Mouse (Mus musculus) cerebellum, postnatal 14 days (tissue): Measurements from ENCODE around the gene Gm973.

Experiments used
- DNase-seq, 2 experiments: peaks; one replicate each; pipeline ENCODE4 v3.0.0; 2021; ENCODE audit warnings: mixed read lengths in 2 of 2

Gene Gm973

GRCm38 (mm10) chr1:59516026-59516917 lies at the start of gene Gm973:
Gene Gm973, plus strand, starts transcription at chr1:59516264.
- DNase-seq = peak; percentile 54 to 66

- DNase-seq = peak; percentile 47 to 75
These were observed 46.9 kb upstream of the Gm973 start for GRCm38 (mm10) chr1:59469170-59469569.

DNA sequence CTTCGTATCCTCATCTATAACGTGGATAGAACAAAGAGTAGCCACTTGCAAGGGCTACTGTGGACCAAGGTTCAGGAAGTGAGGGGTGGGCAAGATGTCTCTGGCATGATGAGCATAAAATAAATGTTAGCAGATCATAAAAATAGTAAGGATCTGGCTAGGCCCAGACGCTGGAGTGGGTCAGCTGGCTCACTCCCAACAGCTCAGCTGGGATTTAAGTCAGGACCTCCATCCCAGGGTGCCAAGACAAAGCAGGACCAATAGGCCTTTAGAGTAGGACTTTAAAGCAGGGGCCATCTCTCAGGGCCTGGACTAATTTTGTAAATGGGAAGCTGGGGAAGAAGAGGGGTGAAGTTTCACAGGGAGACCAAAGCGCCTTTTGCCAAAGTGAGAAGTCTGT lies 45.3 kb upstream of the Gm973 start:
- no peak for DNase-seq

- no peak for DNase-seq
These were observed 43.5 kb upstream of the Gm973 start for GRCm38 (mm10) chr1:59472368-59473180.

DNA sequence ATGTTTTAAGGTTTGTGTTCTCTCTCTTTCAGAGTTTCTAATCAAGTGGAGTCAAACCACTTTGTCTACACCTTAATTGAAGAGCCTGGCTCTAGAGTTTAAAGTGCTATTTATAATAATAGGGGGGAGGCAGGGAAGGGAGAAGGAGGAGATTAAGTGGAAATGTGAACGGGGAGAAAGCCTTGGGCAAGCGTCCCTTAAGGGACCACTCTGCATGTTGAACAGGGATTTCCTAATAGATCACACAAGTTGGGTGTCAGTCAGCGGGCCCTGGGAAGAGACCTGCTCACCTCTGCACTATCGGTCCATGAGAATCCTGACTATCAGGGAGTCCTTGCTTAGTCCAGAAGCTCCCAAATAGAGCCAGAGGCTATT lies 42.9 kb upstream of the Gm973 start:
- DNase-seq = no peak

DNA sequence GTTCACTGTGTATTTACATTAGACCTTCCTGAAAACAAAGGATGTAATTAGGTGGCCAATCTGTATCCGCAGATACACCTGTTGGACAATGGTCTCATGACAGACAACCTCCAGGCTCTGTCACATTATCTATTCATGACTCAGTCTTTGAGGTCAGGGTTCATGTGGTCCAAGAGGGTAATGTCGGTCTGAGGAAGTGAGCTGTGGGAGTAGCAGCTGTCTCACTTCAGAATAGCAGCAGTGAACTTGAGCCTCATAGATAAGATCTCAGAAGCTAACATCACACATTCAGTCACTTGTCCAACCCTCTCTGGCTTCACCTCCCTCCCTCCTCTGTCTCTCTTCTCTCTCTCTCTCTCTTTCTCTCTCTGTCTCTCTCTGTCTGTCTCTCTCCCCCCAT lies 40.4 kb upstream of the Gm973 start:
- no peak for DNase-seq

DNA sequence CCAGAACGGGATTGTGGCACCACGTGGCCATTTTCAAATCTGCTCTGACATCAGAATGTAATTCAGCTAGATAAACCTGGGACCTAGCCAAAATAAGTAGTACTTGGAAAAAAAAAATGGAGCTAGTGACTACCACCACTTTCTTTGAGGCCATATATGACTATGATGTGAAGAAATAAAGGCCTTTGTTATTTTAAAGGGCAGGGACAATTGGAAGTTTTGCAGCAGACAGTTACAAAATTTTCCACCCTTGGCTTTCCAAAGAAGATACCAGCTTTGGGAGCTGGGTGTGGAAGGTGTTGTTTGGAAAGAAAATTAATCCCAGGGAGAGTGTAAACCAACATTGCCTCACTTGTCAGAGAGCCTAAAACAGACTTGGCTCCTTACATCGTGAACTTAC lies 37.2 kb upstream of the Gm973 start:
- no peak for DNase-seq

- DNase-seq = no peak
These were observed 35.1 kb upstream of the Gm973 start for GRCm38 (mm10) chr1:59480821-59481455.

GRCm38 (mm10) chr1:59481456-59482291 lies 34.4 kb upstream of the Gm973 start:
- peak; percentile 94 to 95 for DNase-seq

DNA sequence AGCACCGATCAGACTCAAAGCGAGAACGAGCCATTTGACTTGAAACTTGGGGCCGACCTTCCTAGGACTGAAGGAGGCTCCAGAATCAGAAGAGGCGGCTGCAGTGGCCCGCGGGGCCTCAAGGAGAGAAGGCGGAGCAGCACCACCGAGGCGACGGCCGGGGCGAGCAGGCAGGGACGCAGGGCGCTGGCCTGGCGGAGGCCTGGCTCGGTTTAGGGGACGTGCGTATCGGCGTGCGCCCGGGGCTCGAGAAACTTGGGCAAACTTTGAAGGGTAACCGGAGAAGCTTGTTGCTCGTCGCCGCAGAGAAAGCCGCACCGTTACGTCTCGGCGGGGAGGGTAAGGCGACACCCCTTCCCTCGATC lies 33.8 kb upstream of the Gm973 start, which contains the start of gene Fzd7:
Gene Fzd7 (plus strand): TSS at position 94 of the 365 bp plus-strand sequence.
- no peak for DNase-seq

GRCm38 (mm10) chr1:59482696-59483520 lies 33.2 kb upstream of the Gm973 start:
- peak; percentile 69 to 74 for DNase-seq

DNA sequence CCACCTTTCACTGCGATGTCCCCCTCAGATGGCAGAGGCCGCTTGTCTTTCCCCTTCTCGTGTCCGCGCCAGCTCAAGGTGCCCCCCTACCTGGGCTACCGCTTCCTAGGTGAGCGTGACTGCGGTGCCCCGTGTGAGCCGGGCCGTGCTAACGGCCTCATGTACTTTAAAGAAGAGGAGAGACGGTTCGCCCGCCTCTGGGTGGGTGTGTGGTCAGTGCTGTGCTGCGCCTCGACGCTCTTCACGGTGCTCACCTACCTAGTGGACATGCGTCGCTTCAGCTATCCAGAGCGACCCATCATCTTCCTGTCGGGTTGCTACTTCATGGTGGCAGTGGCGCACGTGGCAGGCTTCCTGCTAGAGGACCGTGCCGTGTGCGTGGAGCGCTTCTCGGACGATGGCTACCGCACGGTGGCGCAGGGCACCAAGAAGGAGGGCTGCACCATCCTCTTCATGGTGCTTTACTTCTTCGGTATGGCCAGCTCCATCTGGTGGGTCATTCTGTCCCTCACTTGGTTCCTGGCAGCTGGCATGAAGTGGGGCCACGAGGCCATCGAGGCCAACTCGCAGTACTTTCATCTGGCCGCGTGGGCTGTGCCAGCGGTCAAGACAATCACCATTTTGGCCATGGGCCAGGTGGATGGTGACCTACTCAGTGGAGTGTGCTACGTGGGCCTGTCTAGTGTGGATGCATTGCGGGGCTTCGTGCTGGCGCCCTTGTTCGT lies 32.4 kb upstream of the Gm973 start:
- DNase-seq = peak; percentile 96 to 97

GRCm38 (mm10) chr1:59484314-59484713 lies 31.8 kb upstream of the Gm973 start:
- DNase-seq = no peak

GRCm38 (mm10) chr1:59484791-59485785 lies 31.0 kb upstream of the Gm973 start:
- DNase-seq = peak; percentile 72 to 74

GRCm38 (mm10) chr1:59485803-59486202 lies 30.3 kb upstream of the Gm973 start:
- DNase-seq = no peak

DNA sequence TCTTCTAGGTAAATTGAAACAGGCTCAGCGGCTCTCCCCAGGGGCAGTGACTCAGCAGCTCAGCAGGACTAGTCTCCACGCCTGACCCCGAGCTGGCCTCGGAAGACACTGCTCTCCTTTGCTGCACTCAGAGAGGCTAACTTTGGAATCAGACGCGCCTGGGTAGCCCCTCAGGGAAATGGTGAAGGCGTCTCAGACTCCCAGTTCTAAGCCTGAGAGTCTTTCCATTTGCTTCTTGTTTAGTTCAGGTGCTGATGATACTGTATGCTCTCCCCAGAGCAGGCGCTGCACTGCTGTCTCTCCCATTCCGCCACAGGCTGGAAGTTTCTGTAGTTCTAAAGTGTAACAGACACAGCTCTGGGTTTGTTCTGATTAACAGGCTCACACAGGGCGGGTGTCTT lies 28.4 kb upstream of the Gm973 start:
- peak in 1 of 2 experiments; percentile 41 for DNase-seq

DNA sequence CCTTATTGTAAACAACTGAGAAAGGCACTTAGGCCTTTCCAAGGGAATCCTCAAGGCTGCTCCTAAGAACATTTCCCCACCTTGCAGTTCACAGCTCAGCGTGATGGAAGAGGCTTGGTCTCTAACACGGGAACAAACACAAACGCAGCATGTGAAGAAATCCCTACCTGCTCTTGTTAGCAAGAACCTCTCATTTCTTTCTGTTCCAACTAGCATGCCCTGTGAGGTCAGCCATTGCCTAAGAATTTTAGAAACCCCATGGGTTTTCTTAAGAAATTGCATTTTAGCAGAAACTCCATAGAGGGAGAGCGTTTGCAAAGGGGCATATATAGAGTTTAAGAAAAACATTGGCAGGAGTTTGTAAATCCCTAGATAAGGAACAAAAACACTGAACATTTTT lies 27.6 kb upstream of the Gm973 start:
- no peak for DNase-seq

DNA sequence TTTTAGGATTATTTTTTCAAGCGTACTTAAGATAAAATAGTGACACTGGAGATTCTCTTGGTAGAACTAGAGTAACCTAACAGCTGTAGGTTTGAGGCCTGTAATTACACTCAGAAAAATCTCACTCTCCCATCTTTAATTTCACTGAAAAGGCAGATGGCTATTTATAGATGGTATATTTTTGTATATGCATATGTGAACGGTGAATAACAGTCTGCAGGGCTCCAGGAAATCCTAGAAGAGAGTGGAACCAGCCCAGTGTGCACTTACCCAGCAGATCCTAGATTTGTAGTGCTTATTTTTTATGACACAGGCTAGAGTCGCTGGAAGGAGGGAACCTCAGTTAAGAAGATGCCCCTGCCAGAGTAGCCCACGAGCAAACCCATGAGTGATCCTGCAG lies 27.1 kb upstream of the Gm973 start:
- no peak for DNase-seq

GRCm38 (mm10) chr1:59491517-59491916 lies 24.5 kb upstream of the Gm973 start:
- no peak for DNase-seq
